Mouse (Mus musculus): ENCODE measurements around the gene 1700025F22Rik.
"Not testable (repeated sequence)": the region's sequence is repeated elsewhere in the genome, so short reads cannot be mapped to it uniquely, and the experiment has no call there.

1700025F22Rik gene

DNA sequence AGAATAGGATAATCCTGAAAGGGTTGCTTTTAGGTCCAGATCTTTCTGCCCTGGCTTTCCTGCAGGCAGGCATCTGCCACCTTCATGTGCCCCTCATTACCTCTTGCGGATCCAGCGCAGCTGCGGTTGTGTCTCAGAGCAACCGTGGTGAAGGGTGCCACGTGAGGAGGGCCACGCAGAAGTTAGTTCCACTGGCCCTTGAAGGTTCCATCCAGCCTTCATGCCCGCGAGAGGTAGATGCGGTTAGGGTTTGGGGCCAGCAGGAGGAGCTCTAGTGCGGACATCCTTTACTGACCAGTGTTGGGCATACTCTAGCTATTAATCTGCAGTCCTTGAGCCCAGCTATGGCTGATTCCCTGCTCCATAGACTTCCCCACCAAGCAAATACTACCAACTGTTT is at the start of gene 1700025F22Rik:
Gene 1700025F22Rik, minus strand, starts transcription at position 149 of the 400 bp plus-strand sequence.
- in situ Hi-C loops (cut with MboI), result no loop called here

DNA sequence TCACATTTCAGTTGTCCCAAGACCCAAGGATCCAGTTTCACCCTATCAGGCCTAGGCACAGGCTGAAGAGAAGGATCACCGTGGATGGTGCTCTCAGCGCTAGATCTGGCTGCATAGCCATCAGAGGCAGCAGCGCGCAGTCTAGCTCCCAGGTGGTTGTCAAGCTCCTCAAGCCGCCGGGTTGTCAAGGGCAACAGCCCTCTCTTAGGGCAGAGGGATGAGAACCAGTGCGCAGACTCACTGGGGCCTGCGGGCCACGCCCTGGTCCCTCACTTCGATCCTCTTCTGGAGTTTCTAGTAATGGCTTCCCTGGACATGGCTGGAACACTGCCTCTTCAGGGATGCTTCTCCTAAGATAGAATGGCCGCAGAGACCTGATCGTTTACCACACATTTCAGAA is 31.4 kb upstream of the 1700025F22Rik start, which contains the start of gene Ms4a13:
Gene Ms4a13, minus strand, starts transcription at position 192 of the 400 bp plus-strand sequence.
- in situ Hi-C loops (cut with MboI), result no loop called here

DNA sequence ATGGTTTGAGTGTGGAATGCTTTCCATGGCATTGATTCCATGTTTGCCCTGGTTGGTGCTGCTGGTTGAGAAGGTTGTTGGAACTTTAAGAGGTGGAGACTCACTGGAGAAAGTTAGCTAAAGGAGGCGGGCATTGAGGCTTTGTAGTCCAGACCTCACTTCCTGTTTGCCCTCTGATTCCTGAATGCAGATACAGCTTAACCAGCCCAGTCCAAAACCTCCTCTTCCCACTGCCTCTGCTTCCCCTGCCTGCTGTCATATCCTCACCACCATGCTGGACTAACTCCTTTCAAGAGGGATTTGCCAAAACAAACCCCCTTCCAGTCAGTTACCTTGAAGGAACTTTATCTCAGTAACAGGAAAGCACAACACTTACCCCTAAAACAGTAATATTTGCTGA is 27.4 kb upstream of the 1700025F22Rik start:
- in situ Hi-C loops (cut with MboI), result no loop called here

DNA sequence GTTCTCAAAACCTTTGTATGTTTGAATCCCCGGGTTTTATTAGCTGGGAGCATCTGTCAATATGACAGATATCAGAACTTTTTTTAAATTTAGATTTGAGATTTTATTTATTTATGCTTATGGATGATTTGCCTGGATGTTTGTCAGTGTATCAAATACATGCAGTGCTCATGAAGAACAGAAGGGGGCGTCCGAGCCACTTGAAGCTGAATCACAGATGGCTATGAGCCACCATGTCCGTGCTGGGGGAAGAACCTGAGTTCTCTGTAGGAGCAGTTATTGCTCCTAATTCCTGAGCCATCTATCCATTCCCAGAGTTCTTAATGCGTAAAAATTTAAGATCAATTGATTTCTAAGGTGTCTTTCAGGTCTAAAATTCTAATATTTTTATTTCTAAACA is 19.0 kb upstream of the 1700025F22Rik start:
- in situ Hi-C loops (cut with MboI), result loop anchor here (5.0 to 10.0 kb wide), 2 partner anchors 158 to 421 kb away; partner anchors contain the start of gene Ms4a6d

DNA sequence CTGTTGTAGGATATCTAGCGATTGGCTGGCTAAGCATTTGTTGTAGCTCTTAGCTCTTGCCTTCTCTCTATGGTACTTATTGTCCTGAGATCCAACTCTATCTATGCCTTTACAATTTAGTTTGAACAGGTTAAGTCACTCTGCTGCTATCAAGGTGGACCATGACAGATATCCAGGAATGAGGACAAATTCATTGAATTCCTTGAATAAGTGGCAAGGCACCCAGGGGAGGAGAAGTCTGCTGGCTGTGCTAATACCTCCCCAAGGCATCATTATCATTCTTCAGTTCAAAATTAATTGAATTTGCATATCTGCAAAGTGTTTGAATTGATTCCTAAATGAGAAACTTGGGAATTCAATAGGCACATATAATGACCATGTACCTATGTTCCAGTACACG is 12.3 kb upstream of the 1700025F22Rik start:
- in situ Hi-C loops (cut with MboI), result no loop called here

DNA sequence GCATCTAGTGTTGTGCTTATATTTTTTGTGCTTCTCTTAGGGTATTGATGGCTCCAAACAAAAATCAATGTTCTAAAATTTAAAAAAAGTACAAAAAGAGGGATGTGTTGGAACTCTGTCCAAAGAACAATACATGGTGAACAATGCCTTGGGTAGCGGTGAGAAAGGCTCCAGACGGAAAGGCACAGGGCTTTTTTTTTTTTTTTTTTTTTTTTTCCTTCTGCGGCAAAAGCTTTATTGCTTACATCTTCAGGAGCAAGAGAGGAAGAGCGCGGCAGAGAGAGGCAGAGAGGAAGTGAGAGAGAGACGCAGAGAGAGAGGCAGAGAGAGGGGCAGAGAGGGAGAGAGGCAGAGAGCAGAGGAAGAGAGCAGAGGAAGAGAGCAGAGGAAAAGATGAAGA is 7.2 kb downstream of the 1700025F22Rik start:
- in situ Hi-C loops (cut with MboI), result not testable (repeated sequence)

DNA sequence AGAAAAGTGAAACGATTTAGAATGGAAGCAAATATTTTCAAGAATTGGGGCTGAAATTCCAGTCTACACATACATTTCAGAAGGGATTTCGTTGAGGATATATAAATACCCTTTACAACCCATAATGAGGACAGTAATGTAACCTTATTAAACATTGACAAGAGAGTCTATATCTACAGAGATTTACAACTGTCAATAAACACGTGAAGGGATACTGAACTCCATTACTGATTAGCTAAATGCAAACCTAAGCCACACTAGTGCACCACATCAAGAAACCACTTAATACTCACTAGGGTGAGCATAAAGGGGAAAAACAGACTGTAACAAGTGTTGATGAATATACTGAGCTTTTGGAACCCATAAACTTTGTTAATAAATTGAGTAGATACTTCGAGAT is 29.8 kb downstream of the 1700025F22Rik start:
- in situ Hi-C loops (cut with MboI), result no loop called here

DNA sequence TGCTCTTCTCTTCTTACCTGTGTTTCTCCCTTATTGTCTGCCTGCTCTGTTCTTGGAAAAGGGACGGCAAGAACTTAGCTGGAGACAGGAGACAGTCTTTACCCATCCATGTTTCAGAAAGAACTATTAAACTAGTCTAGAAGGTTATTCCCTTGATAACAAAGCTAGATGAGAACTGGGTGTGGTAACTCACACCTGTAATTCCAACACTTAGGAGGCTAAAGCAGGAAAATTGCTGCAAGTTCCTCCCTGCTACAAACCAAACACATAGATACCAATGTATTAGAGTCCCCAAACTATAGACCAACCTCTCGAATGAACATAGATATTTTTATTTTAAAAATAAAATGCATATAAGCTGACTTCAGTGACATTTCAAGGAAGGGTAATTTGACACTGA is 30.3 kb downstream of the 1700025F22Rik start:
- in situ Hi-C loops (cut with MboI), result no loop called here

DNA sequence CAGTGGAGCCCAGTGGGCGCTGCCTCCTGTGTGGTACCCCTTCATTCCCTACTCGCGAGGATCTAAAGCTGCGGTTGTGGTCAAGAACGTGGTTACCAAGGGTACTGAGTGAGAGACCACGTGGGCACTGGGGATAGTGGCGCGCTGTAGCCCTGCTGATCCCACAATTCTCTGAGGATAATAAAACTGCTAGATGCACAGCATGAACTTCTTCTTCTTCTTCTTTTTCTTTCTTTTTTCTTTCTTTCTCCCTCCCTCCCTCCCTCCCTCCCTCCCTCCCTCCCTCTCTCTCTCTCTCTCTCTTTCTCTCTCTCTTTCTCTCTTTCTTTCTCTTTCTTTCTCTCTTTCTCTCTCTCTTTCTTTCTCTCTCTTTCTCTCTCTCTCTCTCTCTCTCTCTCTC is 34.3 kb downstream of the 1700025F22Rik start, which contains the start of gene 1700017D01Rik:
Gene 1700017D01Rik, minus strand, starts transcription at position 101 of the 400 bp plus-strand sequence.
- in situ Hi-C loops (cut with MboI), result not testable (repeated sequence)

DNA sequence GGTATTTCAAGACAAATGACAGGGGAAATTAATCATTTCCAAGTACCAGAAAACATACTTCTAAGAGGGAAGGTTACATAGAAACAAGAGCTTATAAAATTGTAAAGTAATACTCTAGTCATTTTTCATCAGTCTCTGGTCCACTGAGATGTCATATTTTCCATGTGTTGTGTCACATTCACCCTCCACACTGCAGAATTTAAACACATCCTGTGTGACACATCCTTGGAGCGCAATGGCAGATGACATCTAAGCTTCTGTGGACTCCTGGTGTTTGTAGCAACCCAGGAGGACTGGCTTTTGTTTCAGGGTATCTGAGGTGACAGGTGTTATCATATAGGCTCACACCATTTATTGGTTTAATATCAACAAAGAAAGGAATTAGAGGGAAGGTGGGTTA is 35.4 kb downstream of the 1700025F22Rik start:
- in situ Hi-C loops (cut with MboI), result no loop called here

DNA sequence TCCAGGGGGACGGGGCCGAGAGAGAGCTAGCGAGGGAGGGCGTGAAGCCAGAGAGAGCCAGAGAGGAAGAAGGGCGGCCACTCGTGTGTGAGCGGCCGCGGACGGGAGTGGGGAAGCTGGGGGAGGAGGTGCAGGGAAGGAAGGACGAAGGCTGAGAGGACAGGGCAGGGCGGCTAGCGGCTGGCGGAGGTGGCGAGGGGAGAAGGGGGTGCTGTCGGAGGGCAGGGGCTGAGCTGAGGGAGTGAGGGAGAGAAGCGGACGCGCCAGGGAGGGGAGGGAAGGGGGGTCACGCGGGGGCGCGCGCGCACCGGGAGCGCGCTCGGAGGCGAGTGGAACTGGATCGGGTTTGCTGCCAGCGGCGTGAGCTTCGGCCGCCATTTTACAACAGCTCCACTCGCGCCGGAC is 44.1 kb downstream of the 1700025F22Rik start:
- in situ Hi-C loops (cut with MboI), result not testable (repeated sequence)

DNA sequence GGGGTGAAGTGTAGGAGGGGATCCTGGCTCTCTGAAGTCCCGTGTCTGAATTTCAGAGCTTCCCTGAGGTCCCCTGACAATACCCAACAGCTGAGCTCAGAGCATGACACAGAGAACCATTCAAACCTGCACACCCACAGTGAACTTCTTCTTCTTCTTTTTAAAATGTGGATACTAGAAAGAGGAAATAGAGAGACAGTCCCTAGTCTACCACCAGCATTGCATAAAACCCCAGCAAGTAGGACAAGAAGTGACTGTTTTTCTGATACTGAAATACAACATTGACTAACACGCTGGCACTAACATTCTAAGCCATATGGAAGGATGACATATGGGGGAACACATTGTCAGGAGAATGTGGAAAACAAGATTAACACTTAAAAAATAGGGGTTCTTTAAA is 45.8 kb downstream of the 1700025F22Rik start:
- in situ Hi-C loops (cut with MboI), result no loop called here

DNA sequence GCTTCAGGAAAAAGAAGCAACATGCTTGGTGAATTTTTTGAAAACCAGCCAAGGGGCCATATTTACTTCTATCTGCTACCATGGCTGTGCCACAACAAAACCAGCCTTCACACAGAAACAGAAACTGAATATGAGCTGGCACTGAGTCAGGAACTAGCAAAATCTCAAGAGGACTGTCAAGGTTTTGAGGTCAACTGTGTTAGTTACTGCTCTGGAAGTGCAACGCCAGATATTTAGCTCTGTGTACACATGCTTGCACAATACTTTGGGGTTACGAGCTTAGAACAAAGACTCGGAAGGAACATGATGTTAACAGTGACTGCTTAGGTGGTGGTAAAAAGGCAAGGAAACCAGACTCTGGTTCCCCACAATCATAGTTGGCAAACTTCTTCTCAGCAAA is 57.4 kb downstream of the 1700025F22Rik start:
- in situ Hi-C loops (cut with MboI), result no loop called here

DNA sequence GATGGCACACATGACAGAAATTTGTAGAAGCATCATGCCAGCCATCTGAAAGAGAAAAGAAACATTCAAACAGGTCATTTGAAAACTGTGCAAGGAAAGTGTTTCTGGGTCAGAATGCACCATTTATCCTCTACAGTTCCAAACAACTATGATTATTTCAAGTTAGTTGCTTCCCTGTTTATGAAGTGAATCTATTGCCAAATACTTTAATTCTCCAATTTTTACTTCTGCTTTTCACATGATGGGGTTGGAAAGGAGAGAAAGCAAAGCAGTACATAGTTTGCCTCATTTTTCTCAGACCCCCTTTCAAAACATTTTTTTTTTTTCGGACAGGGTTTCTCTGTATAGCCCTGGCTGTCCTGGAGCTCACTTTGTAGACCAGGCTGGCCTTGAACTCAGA is 63.2 kb downstream of the 1700025F22Rik start:
- in situ Hi-C loops (cut with MboI), result no loop called here

DNA sequence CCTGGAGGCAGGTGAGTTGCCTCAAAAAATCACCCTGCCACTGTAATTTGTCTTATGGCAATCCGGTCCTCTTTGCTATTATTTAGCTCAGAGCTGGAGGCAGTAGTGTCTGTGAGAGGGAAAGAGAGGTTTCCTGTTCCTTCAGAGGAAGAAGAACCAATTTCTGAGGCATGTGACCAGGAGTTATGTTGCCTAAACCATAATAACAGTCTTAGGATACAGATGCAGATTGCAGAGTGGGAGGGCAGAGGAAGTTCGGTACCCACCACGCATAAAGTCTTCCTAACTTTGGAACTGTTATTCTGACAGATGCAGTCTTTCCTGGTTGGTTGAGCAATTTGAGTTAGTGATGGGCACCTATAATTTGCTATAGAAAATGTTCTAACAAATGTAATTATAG is 66.7 kb downstream of the 1700025F22Rik start:
- in situ Hi-C loops (cut with MboI), result no loop called here

DNA sequence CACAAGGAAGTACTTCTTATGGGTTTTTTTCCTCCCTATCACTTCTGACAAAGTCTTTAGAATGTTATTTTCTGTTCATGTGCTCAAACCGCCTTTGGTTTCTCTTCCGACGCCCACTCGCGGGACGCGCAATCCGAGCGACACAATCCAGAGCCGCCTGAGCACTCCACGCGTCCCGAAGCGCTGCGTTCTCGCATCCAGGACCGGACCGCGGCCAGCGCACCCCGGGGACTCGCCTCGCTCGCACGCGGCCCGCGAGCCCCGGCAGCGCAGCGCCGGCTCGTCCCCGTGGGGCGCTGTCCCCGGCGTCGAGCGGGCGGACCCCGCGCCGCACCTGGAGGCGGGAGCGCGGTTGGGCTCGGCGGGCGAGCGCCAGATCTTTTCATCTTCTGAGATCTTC is 73.0 kb downstream of the 1700025F22Rik start:
- in situ Hi-C loops (cut with MboI), result not testable (repeated sequence)
